Mouse (Mus musculus) heart, embryonic 15.5 days (tissue): ENCODE data around the gene Tbx15. TPM values are rescaled to one million over a fixed set of nuclear protein-coding genes. Genes with fewer than 3 reads are reported as not detected.

ENCODE experiments used
- ATAC-seq: fragments of 200-750 bp; cut with Nextera tagmentation; replicated peaks from 2 replicates; pipeline ENCODE4 v1.8.0; 2017; ENCODE audit warnings: low read depth, moderate TSS enrichment; ENCODE audit not compliant: insufficient number of reproducible peaks, insufficient read depth, low FRiP score
- H3K27ac ChIP-seq: fragments of 300-500 bp; sonication (generic); 2 replicates; pipeline ENCODE4 v1.5.1; 2015; ENCODE audit warnings: mild to moderate bottlenecking, inconsistent platforms
- H3K27me3 ChIP-seq: fragments of 300-500 bp; sonication (generic); 2 replicates; pipeline ENCODE4 v1.6.1; 2015; ENCODE audit warnings: inconsistent platforms
- H3K36me3 ChIP-seq: fragments of 300-500 bp; sonication (generic); 2 replicates; pipeline ENCODE4 v1.6.1; 2015; ENCODE audit warnings: mild to moderate bottlenecking, inconsistent platforms
- H3K4me1 ChIP-seq: fragments of 300-500 bp; sonication (generic); replicated peaks from 2 replicates; pipeline ENCODE4 v1.6.1; 2015; ENCODE audit warnings: inconsistent platforms
- H3K4me2 ChIP-seq: fragments of 300-500 bp; sonication (generic); 2 replicates; pipeline ENCODE4 v1.6.1; 2015; ENCODE audit warnings: inconsistent platforms, mild to moderate bottlenecking, moderate library complexity
- H3K4me3 ChIP-seq: fragments of 300-500 bp; sonication (generic); 2 replicates; pipeline ENCODE4 v1.5.1; 2015; ENCODE audit warnings: mild to moderate bottlenecking, inconsistent platforms
- H3K9ac ChIP-seq: fragments of 300-500 bp; sonication (generic); 2 replicates; pipeline ENCODE4 v1.6.1; 2015; ENCODE audit warnings: mild to moderate bottlenecking, inconsistent platforms
- H3K9me3 ChIP-seq: fragments of 300-500 bp; sonication (generic); replicated peaks from 2 replicates; pipeline ENCODE4 v1.6.1; 2016; ENCODE audit warnings: inconsistent platforms
- WGBS: fragments of 180-500 bp; shearing (Covaris S2); methylation state at CpG from one replicate; pipeline ENCODE4 v1.1.7; 2015; ENCODE audit warnings: mixed read lengths; 5-methylcytosine and 5-hydroxymethylcytosine counted together
- polyA plus RNA-seq: library from polyadenylated mRNA; unstranded; fragments of >200 nt; fragmentation: Nextera tagmentation; extraction: Ambion mirVana; gene quantifications from 2 replicates; pipeline ENCODE4 v1.2.1, GENCODE M21; 2015

Tbx15 gene
- polyA plus RNA-seq, 1 experiment from 2014 or later = 0.08 TPM

DNA sequence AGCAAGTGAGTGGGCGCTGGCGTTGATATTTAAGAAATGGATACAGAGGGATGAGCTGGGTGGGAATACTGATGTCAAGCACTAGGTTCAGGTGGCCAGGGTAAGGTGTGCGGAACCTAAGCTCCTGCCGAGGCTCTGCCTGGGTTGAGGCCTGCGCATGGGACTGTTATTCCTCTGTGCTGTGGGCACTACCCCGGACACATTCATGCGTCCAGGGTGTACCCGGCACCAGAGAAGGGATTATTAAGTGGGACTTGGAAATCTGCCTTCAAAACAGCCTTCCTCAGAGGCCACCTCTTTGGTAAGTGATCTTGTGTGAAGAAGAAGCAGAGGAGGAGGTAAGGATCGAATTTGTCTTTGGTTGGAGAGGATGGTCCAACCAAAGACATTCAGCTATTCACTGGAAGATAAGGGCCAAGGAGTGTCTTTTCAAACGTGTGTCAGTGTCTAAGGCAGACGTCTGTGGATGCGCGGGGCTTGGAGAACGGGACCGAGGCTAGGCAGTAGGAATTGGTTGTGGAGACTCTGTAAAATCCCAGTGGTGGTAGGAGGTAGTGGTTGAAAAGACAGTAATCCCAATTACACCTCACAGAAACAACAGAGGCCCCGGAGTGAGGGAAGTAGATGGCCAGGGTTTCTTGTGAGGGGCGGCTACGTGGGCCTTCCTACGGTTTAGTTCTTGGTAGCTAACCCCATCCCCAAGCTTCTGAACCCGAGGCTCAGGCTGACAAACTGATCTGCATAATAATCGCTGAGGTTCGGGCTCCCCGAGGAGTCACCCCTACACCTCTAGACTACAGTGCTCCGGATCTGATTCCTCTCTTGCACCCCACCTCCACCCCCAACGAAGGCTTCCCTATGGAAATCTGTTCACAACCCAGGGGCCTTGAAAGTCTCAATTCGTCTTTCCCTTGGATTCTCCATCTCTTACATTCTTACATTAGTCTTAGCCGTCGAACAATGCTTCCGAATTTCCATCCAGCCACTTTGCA is 17.7 kb downstream of the Tbx15 start:
- Histone ChIP-seq H3K27me3 (peaks cover 92% of the 10 kb centered on the region), H3K27ac (no peak overlapping the region), H3K9me3 (no peaks in the 10 kb centered on the region), H3K4me3 (no peak overlapping the region), H3K4me1 (peaks cover 16% of the 10 kb centered on the region), H3K36me3 (no peaks in the 10 kb centered on the region), H3K4me2 (no peak overlapping the region), H3K9ac (no peak overlapping the region)
- 4% methylated on average over 29 of the region's 29 CpGs for WGBS
- no peak for ATAC-seq

DNA sequence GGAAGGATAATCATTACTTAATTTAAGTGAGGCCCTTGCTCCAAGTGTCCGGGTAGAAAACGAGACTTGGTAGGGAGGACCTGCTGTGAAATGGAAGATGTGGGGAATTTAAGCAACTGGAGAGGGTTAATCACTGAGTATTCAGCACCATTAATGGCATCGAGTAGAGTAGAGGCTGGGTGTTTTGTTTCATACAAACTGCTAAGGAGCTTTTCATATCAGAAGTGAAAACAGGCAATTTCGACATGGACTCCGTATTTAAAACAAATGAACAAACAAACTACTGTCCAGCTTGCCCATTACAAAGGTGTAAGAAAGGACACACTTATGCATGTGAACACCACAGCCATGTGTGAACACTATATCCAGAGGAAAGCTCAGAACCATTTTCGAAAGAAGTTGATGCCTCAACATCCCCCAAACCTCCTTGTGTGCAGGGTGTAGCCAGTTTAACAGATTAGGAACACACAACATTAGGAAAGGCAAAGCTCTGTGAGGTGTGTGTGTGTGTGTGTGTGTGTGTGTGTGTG is 19.6 kb downstream of the Tbx15 start:
- ATAC-seq = no peak
- peaks cover 95% of the 10 kb centered on the region for H3K27me3 ChIP-seq
- H3K4me3 ChIP-seq = no peak overlapping the region
- no peak overlapping the region for H3K4me2 ChIP-seq
- 0 out of 2 replicates have a peak, but pooled peaks cover 3% of the 10 kb centered on the region for H3K4me1 ChIP-seq
- 10% methylated on average over 6 of the region's 6 CpGs for WGBS
- no peak overlapping the region for H3K9ac ChIP-seq
- no peak overlapping the region for H3K27ac ChIP-seq
- no peaks in the 10 kb centered on the region for H3K9me3 ChIP-seq
- no peaks in the 10 kb centered on the region for H3K36me3 ChIP-seq

DNA sequence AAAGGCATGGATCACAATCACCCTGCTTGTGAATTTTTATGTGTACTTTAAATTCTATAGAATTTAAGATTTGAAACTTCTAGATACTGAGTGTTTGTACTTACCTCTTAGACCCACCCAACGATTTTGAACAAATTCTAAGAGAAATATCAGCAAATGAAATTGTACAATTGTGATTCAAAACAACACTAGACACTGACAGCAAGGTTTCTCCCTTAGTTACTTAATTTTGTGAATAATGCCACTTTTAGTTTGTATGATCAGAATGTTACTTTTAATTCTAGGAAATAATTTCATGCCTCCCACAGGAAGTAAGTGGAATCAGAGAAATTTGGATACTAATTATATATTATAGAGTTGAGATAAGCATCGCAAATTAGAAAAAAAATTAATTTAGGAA is 20.2 kb downstream of the Tbx15 start:
- Histone ChIP-seq H3K27ac (no peak overlapping the region), H3K4me1 (0 out of 2 replicates have a peak, but pooled peaks cover 3% of the 10 kb centered on the region), H3K4me2 (no peak overlapping the region), H3K4me3 (no peak overlapping the region), H3K36me3 (no peaks in the 10 kb centered on the region), H3K9me3 (no peaks in the 10 kb centered on the region), H3K9ac (no peak overlapping the region), H3K27me3 (peaks cover 95% of the 10 kb centered on the region)
- no peak for ATAC-seq
- WGBS = 33% methylated on average over 2 of the region's 2 CpGs

DNA sequence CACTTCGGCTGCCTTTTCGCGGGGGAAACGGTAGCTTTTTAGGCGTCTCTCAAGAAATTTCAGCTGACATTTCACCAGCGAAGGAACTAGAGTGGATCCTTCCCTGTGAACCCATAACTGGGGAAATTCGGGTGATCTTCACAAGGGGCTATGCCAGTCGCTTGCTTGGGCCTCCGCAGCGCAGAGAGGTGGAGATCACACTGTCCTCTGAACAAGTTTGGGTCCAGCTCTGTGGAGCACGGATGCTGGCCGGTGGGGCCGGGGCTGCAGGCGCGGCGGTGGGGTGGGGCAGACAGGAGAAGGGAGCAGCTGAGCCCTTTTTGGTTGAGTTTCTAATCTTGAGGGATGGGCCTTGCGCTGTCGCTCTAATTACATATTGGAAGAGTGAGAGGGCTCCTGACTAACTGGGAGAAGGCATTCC is 21.2 kb downstream of the Tbx15 start:
- Histone ChIP-seq H3K9me3 (no peaks in the 10 kb centered on the region), H3K27ac (no peak overlapping the region), H3K27me3 (peaks cover 95% of the 10 kb centered on the region), H3K4me1 (0 out of 2 replicates have a peak, but pooled peaks cover 3% of the 10 kb centered on the region), H3K36me3 (no peaks in the 10 kb centered on the region), H3K4me3 (no peak overlapping the region), H3K4me2 (no peak overlapping the region), H3K9ac (no peak overlapping the region)
- ATAC-seq = no peak
- WGBS = 3% methylated on average over 18 of the region's 18 CpGs

DNA sequence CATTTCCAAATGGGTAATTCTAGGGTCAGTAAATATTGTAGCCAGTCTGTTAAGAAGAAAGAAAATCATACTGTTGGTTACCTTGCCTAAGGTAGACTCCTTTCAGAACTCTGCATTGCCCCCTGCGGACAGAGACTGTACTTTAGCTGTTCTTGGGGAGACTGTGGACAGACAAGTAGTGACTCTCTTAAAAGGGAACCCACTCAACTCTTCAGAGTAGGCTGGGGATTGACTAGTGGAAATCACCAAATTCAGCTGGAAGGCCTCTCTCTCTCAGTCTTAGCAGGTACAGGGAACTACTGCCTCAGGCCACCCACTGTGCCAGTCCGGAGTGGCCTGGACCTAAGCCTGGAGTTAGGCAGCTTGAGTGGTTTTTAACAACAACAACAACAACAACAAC is 21.8 kb downstream of the Tbx15 start:
- H3K36me3 ChIP-seq = no peaks in the 10 kb centered on the region
- no peak overlapping the region for H3K4me3 ChIP-seq
- no peak overlapping the region for H3K27ac ChIP-seq
- H3K4me2 ChIP-seq = no peak overlapping the region
- H3K4me1 ChIP-seq = 0 out of 2 replicates have a peak, but pooled peaks cover under 1% of the 10 kb centered on the region
- no peak overlapping the region for H3K9ac ChIP-seq
- H3K27me3 ChIP-seq = peaks cover 95% of the 10 kb centered on the region
- no peak for ATAC-seq
- no peaks in the 10 kb centered on the region for H3K9me3 ChIP-seq
- 13% methylated on average over 2 of the region's 2 CpGs for WGBS

DNA sequence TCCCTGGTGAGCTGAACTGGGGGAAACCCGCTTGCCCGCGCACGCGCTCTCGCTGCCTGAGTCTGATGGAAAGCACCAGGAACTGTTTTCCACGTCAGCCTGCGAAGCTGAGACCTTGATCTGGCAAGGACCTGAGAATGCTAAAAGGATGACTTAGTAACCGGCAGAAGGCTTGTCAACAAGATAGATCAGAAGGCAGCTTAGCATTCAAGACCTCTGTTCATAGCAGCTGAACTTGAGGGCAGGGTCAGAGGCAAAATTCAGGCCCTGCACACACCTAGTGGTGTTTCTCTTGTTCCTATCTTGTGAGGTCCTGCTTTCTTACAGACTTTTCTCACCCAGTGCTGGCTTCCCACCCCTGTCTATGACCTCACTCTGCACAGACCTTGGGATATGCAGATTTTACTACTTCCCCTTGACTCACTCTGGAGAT is 23.3 kb downstream of the Tbx15 start:
- Histone ChIP-seq H3K9me3 (no peaks in the 10 kb centered on the region), H3K27me3 (peaks cover 90% of the 10 kb centered on the region), H3K4me3 (no peak overlapping the region), H3K4me1 (no peaks in the 10 kb centered on the region), H3K9ac (no peak overlapping the region), H3K4me2 (no peak overlapping the region), H3K36me3 (no peaks in the 10 kb centered on the region), H3K27ac (no peak overlapping the region)
- 29% methylated on average over 9 of the region's 9 CpGs for WGBS
- no peak for ATAC-seq

DNA sequence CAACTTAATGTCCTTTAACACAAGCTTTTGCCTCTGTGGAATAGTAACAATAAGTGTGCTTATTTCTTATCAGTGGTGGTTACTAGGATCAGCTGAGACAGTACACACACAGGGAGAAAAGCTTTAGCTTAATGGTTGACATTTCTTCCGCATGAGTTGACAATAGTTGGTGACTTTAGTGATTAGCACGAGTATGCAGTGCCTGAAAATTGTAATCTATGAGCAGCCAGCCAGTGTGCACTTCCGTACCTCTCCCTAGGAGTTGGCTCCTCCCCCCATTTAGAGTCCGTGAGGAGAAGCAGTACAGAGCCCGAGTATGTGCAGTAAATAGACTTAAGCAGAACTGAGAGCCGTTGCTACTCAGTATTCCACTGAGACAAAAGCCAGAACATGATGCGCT is 24.5 kb downstream of the Tbx15 start:
- WGBS = 31% methylated on average over 7 of the region's 7 CpGs

DNA sequence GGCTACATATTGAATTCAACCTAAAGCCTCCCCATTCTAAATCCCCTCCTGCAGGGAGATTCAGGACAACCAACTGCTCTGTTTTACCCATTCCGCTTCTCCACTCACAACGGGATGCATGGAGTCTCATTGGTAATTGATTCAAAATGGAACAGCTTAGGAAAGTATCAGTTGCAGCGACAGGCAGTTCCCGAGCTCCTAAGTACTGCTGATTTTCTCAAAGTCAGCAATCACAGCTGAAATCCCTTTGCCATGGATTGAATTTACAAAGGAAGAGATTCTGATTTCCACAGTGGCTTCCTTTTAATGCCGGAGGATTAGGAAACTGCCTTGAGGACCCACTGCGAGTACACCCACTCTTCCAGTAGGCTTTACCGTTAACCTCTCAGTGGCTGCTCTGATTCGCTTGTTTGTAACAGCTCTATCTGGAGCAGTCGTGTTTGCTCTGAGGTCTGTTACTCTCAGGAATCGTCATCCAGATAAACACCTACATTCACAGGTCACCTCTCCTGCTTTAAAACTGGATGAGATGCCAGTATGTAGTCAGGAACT is 26.6 kb downstream of the Tbx15 start:
- peaks cover 62% of the 10 kb centered on the region for H3K27me3 ChIP-seq

More for the DNA sequence above, 24.5 kb downstream of the Tbx15 start:
- H3K9me3 ChIP-seq = no peaks in the 10 kb centered on the region
- no peak for ATAC-seq
- H3K27me3 ChIP-seq = peaks cover 78% of the 10 kb centered on the region
- no peak overlapping the region for H3K9ac ChIP-seq
- H3K4me1 ChIP-seq = no peaks in the 10 kb centered on the region
- no peak overlapping the region for H3K4me3 ChIP-seq
- no peak overlapping the region for H3K27ac ChIP-seq
- no peaks in the 10 kb centered on the region for H3K36me3 ChIP-seq
- H3K4me2 ChIP-seq = no peak overlapping the region

DNA sequence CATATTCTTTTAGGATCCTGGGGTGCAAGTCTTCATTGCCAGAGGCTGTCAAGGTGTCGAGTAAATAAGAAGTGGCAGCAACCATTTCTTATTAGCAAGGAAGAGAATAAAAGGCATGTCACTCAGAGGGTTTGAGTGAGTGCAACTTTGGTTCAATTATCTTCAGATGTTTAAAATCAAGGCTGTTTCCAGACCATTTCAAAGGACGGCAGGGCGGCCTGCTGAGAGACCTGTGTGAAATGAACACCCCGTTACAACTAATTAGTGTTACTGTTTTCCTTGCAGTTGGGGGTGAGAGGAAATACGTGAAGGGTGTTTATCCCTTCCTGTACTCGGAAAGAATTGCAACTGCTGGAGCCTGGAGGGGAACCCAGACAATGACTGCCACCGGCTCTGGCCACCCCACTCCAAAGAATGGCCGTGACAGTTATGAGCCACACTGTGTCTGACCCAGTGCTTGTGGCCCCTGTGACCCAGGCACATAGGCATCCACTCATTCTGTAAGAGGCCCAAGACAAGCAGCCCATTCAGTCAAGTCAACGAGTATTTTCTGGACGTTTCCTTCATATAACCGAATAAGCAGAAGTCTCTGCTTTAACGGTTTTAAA is 37.9 kb downstream of the Tbx15 start:
- Histone ChIP-seq H3K36me3 (no peaks in the 10 kb centered on the region), H3K9me3 (no peaks in the 10 kb centered on the region), H3K9ac (no peak overlapping the region), H3K27me3 (0 out of 2 replicates have a peak, but pooled peaks cover 9% of the 10 kb centered on the region), H3K4me3 (no peak overlapping the region), H3K27ac (no peak overlapping the region), H3K4me2 (no peak overlapping the region), H3K4me1 (no peaks in the 10 kb centered on the region)
- ATAC-seq = no peak
- WGBS = 61% methylated on average over 12 of the region's 12 CpGs

More for the DNA sequence above, 26.6 kb downstream of the Tbx15 start:
- Histone ChIP-seq H3K36me3 (no peaks in the 10 kb centered on the region), H3K4me3 (no peak overlapping the region), H3K27ac (no peak overlapping the region), H3K9ac (no peak overlapping the region), H3K9me3 (no peaks in the 10 kb centered on the region), H3K4me2 (no peak overlapping the region), H3K4me1 (no peaks in the 10 kb centered on the region)
- no peak for ATAC-seq
- 53% methylated on average over 10 of the region's 10 CpGs for WGBS

DNA sequence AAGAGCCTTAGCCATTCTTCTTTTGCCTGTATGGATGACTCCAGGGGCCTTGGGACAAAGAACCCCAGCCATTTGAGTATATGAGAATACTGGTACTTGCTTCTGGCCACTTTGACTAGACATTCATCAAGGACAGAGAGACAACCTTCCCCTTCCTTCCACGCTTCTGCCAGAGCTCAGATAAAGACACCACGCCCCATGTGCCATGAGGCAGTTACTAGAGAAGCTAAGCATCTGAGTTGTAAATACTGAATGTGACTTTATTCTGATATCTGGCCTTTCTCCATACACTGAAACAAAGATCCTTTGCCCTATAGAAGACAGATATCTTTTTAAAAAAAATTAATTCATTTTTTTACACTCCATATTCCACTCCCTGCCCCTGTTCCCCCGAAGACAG is 39.5 kb downstream of the Tbx15 start:
- WGBS = 61% methylated on average over 3 of the region's 3 CpGs

DNA sequence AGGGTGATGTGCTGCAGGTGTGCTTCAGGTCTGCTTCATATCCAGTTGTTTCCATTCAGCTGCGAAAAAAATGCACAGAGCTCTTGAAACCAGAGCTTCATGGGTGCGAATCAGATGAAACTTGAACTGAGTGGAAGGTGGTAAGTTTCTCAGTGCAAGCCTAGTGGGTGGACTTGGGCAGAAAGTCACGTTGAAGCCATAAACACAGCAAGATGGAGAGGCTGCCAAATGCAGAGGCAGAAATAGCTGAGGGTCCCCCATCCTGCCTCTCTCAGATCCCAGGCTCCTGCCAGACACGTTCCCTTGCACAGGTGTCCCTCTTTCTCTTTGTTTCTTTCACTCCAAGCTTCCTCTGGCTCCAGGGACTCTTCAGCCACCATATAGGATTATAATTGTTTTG is 41.3 kb downstream of the Tbx15 start:
- Histone ChIP-seq H3K4me3 (no peak overlapping the region), H3K4me2 (no peak overlapping the region), H3K9me3 (no peaks in the 10 kb centered on the region), H3K27me3 (0 out of 2 replicates have a peak, but pooled peaks cover 9% of the 10 kb centered on the region), H3K4me1 (no peaks in the 10 kb centered on the region), H3K9ac (no peak overlapping the region), H3K36me3 (no peaks in the 10 kb centered on the region), H3K27ac (no peak overlapping the region)
- no peak for ATAC-seq
- WGBS = 56% methylated on average over 4 of the region's 4 CpGs

More for the DNA sequence above, 39.5 kb downstream of the Tbx15 start:
- H3K27me3 ChIP-seq = 0 out of 2 replicates have a peak, but pooled peaks cover 9% of the 10 kb centered on the region
- no peak overlapping the region for H3K9ac ChIP-seq
- no peaks in the 10 kb centered on the region for H3K9me3 ChIP-seq
- no peak for ATAC-seq
- H3K4me3 ChIP-seq = no peak overlapping the region
- H3K4me2 ChIP-seq = no peak overlapping the region
- no peak overlapping the region for H3K27ac ChIP-seq
- H3K36me3 ChIP-seq = no peaks in the 10 kb centered on the region
- H3K4me1 ChIP-seq = no peaks in the 10 kb centered on the region
